Mouse (Mus musculus) C2C12 (cell line): ENCODE data around the gene Ccdc92. TPM values are rescaled to one million over a fixed set of nuclear protein-coding genes. Genes with fewer than 3 reads are reported as not detected.

Experiments used
- H3K27me3 ChIP-seq: one replicate; pipeline ENCODE4 v1.6.1; 2011; ENCODE audit not compliant: control insufficient read depth, insufficient read depth, insufficient read length
- H3K36me3 ChIP-seq: one replicate; pipeline ENCODE4 v1.6.1; 2011; ENCODE audit not compliant: control insufficient read depth, insufficient read depth
- H3K4me3 ChIP-seq: one replicate; pipeline ENCODE4 v1.5.1; 2011; ENCODE audit warnings: mild to moderate bottlenecking, control low read depth; ENCODE audit not compliant: poor library complexity, insufficient read depth, severe bottlenecking
- H3K79me2 ChIP-seq: one replicate; pipeline ENCODE4 v1.6.1; 2011; ENCODE audit not compliant: control insufficient read depth, insufficient read depth
- H3K79me3 ChIP-seq: one replicate; pipeline ENCODE4 v1.6.1; 2011; ENCODE audit warnings: low read depth, control low read depth
- H3ac ChIP-seq: one replicate; pipeline ENCODE3; 2011; ENCODE audit warnings: low read depth; ENCODE audit not compliant: control insufficient read depth, insufficient read length
- CEBPB ChIP-seq: IDR thresholded peaks from one replicate; pipeline ENCODE4 v1.6.1; 2011; ENCODE audit warnings: low read depth, mild to moderate bottlenecking, control low read depth, moderate library complexity
- CTCF ChIP-seq: IDR thresholded peaks from one replicate; pipeline ENCODE4 v1.5.1; 2011; ENCODE audit not compliant: control insufficient read depth, insufficient read depth, insufficient read length
- FOSL1 ChIP-seq: IDR thresholded peaks from one replicate; pipeline ENCODE4 v1.8.0; 2011; ENCODE audit warnings: mild to moderate bottlenecking, low read length; ENCODE audit not compliant: poor library complexity, insufficient read depth, severe bottlenecking
- MAX ChIP-seq: IDR thresholded peaks from one replicate; pipeline ENCODE4 v1.6.1; 2011; ENCODE audit warnings: mild to moderate bottlenecking, control low read depth
- MYOD1 ChIP-seq: IDR thresholded peaks from one replicate; pipeline ENCODE4 v1.6.1; 2011; ENCODE audit warnings: low read depth; ENCODE audit not compliant: control insufficient read depth, insufficient read length
- MYOG ChIP-seq: IDR thresholded peaks from one replicate; pipeline ENCODE4 v1.6.1; 2011; ENCODE audit not compliant: control insufficient read depth, insufficient read length; ENCODE audit errors: extremely low read depth
- USF1 ChIP-seq: IDR thresholded peaks from one replicate; pipeline ENCODE4 v1.6.1; 2011; ENCODE audit warnings: low read depth, mild to moderate bottlenecking, control low read depth, moderate library complexity
- polyA plus RNA-seq: library from polyadenylated mRNA; unstranded; fragments of >200 nt; fragmentation: generic; extraction: Trizol; gene quantifications from one replicate; pipeline ENCODE4 v1.2.1, GENCODE M21; 2012; ENCODE audit warnings: missing spikeins

Ccdc92 gene
- polyA plus RNA-seq, 1 experiment, result 12.2 TPM

- Histone ChIP-seq H3K27me3 (no peaks in the 10 kb centered on the region), H3K36me3 (peaks cover 29% of the 10 kb centered on the region)
- TF ChIP-seq USF1, result no peak
- peak; percentile 38 for TF ChIP-seq CTCF
Measured at GRCm38 (mm10) chr5:124868981-124869380, 6.8 kb upstream of the Ccdc92 start.

GRCm38 (mm10) chr5:124862871-124863741 is 882 bp upstream of the Ccdc92 start:
- Histone ChIP-seq H3K4me3 (peak overlapping the region; percentile 71), H3ac (peak overlapping the region; percentile 82), H3K36me3 (peaks cover 17% of the 10 kb centered on the region), H3K79me2 (peaks cover 59% of the 10 kb centered on the region), H3K27me3 (no peaks in the 10 kb centered on the region), H3K79me3 (peaks cover 42% of the 10 kb centered on the region)
- peak; percentile 1 for TF ChIP-seq CTCF
- no peak for TF ChIP-seq CEBPB

More at GRCm38 (mm10) chr5:124868981-124869380, 6.8 kb upstream of the Ccdc92 start:
- Histone ChIP-seq H3K79me3 (peaks cover 77% of the 10 kb centered on the region), H3K79me2 (peaks cover 100% of the 10 kb centered on the region), H3K4me3 (no peak overlapping the region), H3ac (no peak overlapping the region)

GRCm38 (mm10) chr5:124861463-124861862 is 761 bp downstream of the Ccdc92 start:
- H3K4me3 ChIP-seq, result peak overlapping the region; percentile 51
- TF ChIP-seq FOSL1, result no peak
- no peak for TF ChIP-seq CEBPB
- TF ChIP-seq MYOD1, result no peak
- no peak for TF ChIP-seq USF1
- no peak for TF ChIP-seq MYOG
- TF ChIP-seq MAX, result no peak
- no peak for TF ChIP-seq CTCF
- H3K79me2 ChIP-seq, result peaks cover 42% of the 10 kb centered on the region
- H3K36me3 ChIP-seq, result peaks cover 9% of the 10 kb centered on the region
- H3K27me3 ChIP-seq, result no peaks in the 10 kb centered on the region
- peaks cover 27% of the 10 kb centered on the region for H3K79me3 ChIP-seq
- peak overlapping the region; percentile 59 for H3ac ChIP-seq

GRCm38 (mm10) chr5:124860013-124860412 is 2.2 kb downstream of the Ccdc92 start:
- H3K27me3 ChIP-seq, result no peaks in the 10 kb centered on the region
- TF ChIP-seq CTCF (no peak), MYOD1 (no peak), MYOG (no peak), CEBPB (no peak), USF1 (no peak), FOSL1 (no peak), MAX (no peak)
- peaks cover 28% of the 10 kb centered on the region for H3K79me2 ChIP-seq
- no peaks in the 10 kb centered on the region for H3K36me3 ChIP-seq
- no peak overlapping the region for H3ac ChIP-seq
- H3K4me3 ChIP-seq, result no peak overlapping the region
- H3K79me3 ChIP-seq, result peaks cover 14% of the 10 kb centered on the region

- H3K79me2 ChIP-seq, result peaks cover 3% of the 10 kb centered on the region
- no peak overlapping the region for H3K4me3 ChIP-seq
- no peaks in the 10 kb centered on the region for H3K27me3 ChIP-seq
- H3K79me3 ChIP-seq, result no peaks in the 10 kb centered on the region
- TF ChIP-seq MYOG (no peak), CEBPB (no peak), FOSL1 (no peak), CTCF (no peak), MYOD1 (no peak), MAX (no peak)
- no peaks in the 10 kb centered on the region for H3K36me3 ChIP-seq
- no peak overlapping the region for H3ac ChIP-seq
Measured at GRCm38 (mm10) chr5:124854202-124854601, 8.0 kb downstream of the Ccdc92 start.

- TF ChIP-seq FOSL1 (no peak), MYOD1 (no peak), CEBPB (no peak), MYOG (no peak), CTCF (no peak), USF1 (no peak), MAX (no peak)
- Histone ChIP-seq H3K79me3 (no peaks in the 10 kb centered on the region), H3ac (no peak overlapping the region), H3K79me2 (no peaks in the 10 kb centered on the region), H3K4me3 (no peak overlapping the region), H3K36me3 (no peaks in the 10 kb centered on the region), H3K27me3 (no peaks in the 10 kb centered on the region)
Measured at GRCm38 (mm10) chr5:124853079-124853478, 9.1 kb downstream of the Ccdc92 start.
